Mouse (Mus musculus) bone marrow macrophage, adult 2 months (primary cell): ENCODE measurements around the gene Ipp. TPM values are rescaled to one million over a fixed set of nuclear protein-coding genes. Genes with fewer than 3 reads are reported as not detected.

Source experiments
- H3K27ac ChIP-seq: 2 replicates; pipeline ENCODE4 v1.5.1; 2012; ENCODE audit warnings: low read depth, low read length; ENCODE audit not compliant: insufficient read depth
- H3K4me1 ChIP-seq: 2 replicates; pipeline ENCODE4 v1.6.1; 2012; ENCODE audit warnings: low read length; ENCODE audit not compliant: control insufficient read depth, insufficient read depth
- H3K4me3 ChIP-seq: 2 replicates; pipeline ENCODE4 v1.5.1; 2012; ENCODE audit warnings: mild to moderate bottlenecking, low read length, moderate library complexity; ENCODE audit not compliant: insufficient read depth
- CTCF ChIP-seq: IDR thresholded peaks from 2 replicates; pipeline ENCODE4 v1.5.1; 2012; ENCODE audit warnings: low read depth, mild to moderate bottlenecking, low read length, moderate library complexity
- POLR2A ChIP-seq: IDR thresholded peaks from 2 replicates; pipeline ENCODE4 v1.6.1; 2012; ENCODE audit warnings: mild to moderate bottlenecking, low read depth, low read length, borderline replicate concordance
- polyA plus RNA-seq: library from polyadenylated mRNA; stranded (reverse); fragments of >200 nt; gene quantifications from 2 replicates; pipeline ENCODE4 v1.2.4, GENCODE M21; 2012; ENCODE audit not compliant: missing spikeins, insufficient read depth, insufficient read length

Ipp gene
- polyA plus RNA-seq, 1 experiment: 3.6 TPM

GRCm38 (mm10) chr4:116557306-116558121 is 50.2 kb downstream of the Ipp start, which contains the start of gene Gpbp1l1:
Gpbp1l1 (plus strand) TSS chr4:116557658.
- Histone ChIP-seq H3K27ac (peak within 1 kb of the TSS; percentile 97), H3K4me3 (peak within 1 kb of the TSS; percentile 92), H3K4me1 (peaks cover 19% of the 10 kb centered on the region)
- TF ChIP-seq CTCF (no peak), POLR2A (no peak)

DNA sequence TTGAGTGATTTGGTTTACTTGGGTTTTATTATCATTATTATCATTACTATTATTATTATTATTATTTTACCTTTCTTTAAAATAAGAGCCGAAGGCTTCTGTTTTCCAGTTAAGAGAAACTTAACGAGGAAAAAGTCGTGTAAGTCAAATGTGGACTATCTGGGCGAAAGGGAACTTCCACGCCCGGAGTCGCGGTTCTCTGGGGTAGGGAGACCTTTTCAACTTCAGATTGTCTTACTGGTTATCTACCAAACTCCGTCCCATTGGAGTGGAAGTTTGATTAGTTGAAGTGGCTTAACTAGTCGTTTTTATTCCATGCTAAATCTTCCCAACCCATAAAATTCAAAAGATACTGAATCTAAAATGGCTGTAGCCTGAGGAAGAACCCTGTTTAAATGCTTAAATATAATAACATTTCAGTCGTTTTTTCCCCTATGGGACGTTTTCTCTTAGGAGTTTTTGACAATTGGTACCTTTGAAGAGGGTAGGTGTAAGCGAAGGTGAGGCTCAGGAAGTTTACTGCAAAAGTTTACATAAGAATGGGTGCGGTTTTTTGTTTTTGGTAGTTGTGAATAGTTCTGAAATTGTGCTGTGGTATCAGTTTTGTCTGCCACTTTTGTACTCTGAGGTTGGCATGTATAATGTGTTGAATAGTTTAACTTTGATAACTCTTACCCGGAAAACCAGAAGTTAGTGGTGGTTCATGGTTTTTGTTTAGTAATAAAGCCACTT is 51.0 kb downstream of the Ipp start:
- peak overlapping the region; percentile 79; the same call in 1 of the 2 replicates for H3K27ac ChIP-seq
- peak overlapping the region; percentile 92 for H3K4me3 ChIP-seq
- H3K4me1 ChIP-seq: peaks cover 19% of the 10 kb centered on the region
- TF ChIP-seq CTCF (no peak), POLR2A (no peak)

Other genes starting within 250 kb of the Ipp start
- gene Mast2, start 43.4 kb upstream of the Ipp start, polyA plus RNA-seq: 17.5 and 21.9 TPM in 2 replicates
- gene Tmem69, start 48.4 kb downstream of the Ipp start, polyA plus RNA-seq: 16.7 and 18.5 TPM in 2 replicates
- 59.5 and 64.7 TPM in 2 replicates for gene Gpbp1l1, start 50.1 kb downstream of the Ipp start, polyA plus RNA-seq
- 5.5 and 6.0 TPM in 2 replicates for gene Ccdc17, start 89.1 kb downstream of the Ipp start, polyA plus RNA-seq
- gene Nasp, start 120.4 kb downstream of the Ipp start, polyA plus RNA-seq: 44.2 and 48.6 TPM in 2 replicates
- gene Akr1a1, start 144.1 kb downstream of the Ipp start, polyA plus RNA-seq: 1,749 and 1,754 TPM in 2 replicates
- gene Prdx1, start 178.0 kb downstream of the Ipp start, polyA plus RNA-seq: 2,298 and 2,420 TPM in 2 replicates
- gene Mmachc, start 200.9 kb downstream of the Ipp start, polyA plus RNA-seq: 3.6 and 4.5 TPM in 2 replicates
- 54.8 and 71.5 TPM in 2 replicates for gene Ccdc163, start 201.0 kb downstream of the Ipp start, polyA plus RNA-seq
- gene Tesk2, start 213.4 kb downstream of the Ipp start, polyA plus RNA-seq: 13.2 and 15.2 TPM in 2 replicates